Mouse (Mus musculus) limb, embryonic 10.5 days (tissue): ENCODE data around the gene Slc35b1. TPM values are rescaled to one million over a fixed set of nuclear protein-coding genes. Genes with fewer than 3 reads are reported as not detected.
"Not testable (repeated sequence)": the region's sequence is repeated elsewhere in the genome, so short reads cannot be mapped to it uniquely, and the experiment has no call there.

ENCODE experiments used
- DNase-seq: peaks from one replicate; pipeline ENCODE4 v3.0.0-alpha.2; 2017; ENCODE audit warnings: low spot score
- H3K27ac ChIP-seq: fragments of 300-500 bp; sonication (generic); 2 replicates; pipeline ENCODE4 v1.5.1; 2016; ENCODE audit warnings: mild to moderate bottlenecking
- H3K27me3 ChIP-seq: fragments of 300-500 bp; sonication (generic); 2 replicates; pipeline ENCODE4 v1.6.1; 2016; ENCODE audit warnings: low read depth, mild to moderate bottlenecking; ENCODE audit not compliant: poor library complexity, severe bottlenecking
- H3K36me3 ChIP-seq: fragments of 300-500 bp; sonication (generic); 2 replicates; pipeline ENCODE4 v1.6.1; 2016; ENCODE audit warnings: mild to moderate bottlenecking, moderate library complexity
- H3K4me1 ChIP-seq: fragments of 300-500 bp; sonication (generic); 2 replicates; pipeline ENCODE4 v1.6.1; 2016
- H3K4me3 ChIP-seq: fragments of 300-500 bp; sonication (generic); 2 replicates; pipeline ENCODE4 v1.5.1; 2016; ENCODE audit warnings: mild to moderate bottlenecking, moderate library complexity
- H3K9me3 ChIP-seq: fragments of 300-500 bp; sonication (generic); replicated peaks from 2 replicates; pipeline ENCODE4 v1.6.1; 2016; ENCODE audit warnings: mild to moderate bottlenecking
- WGBS: fragments of 180-500 bp; shearing (Covaris S2); methylation state at CpG from one replicate; pipeline ENCODE4 v1.1.7; 2016; 5-methylcytosine and 5-hydroxymethylcytosine counted together
- polyA plus RNA-seq: library from polyadenylated mRNA; unstranded; fragments of >200 nt; fragmentation: Nextera tagmentation; extraction: Ambion mirVana; gene quantifications from 2 replicates; pipeline ENCODE4 v1.2.1, GENCODE M21; 2016

Gene Slc35b1
- polyA plus RNA-seq, 1 experiment from 2014 or later: 132 TPM

- Histone ChIP-seq H3K27ac (no peak overlapping the region), H3K27me3 (no peaks in the 10 kb centered on the region), H3K9me3 (no peaks in the 10 kb centered on the region), H3K4me1 (peaks cover 21% of the 10 kb centered on the region), H3K36me3 (no peaks in the 10 kb centered on the region), H3K4me3 (no peak overlapping the region)
- 35% methylated on average over 8 of the region's 8 CpGs for WGBS
- peak; percentile 29 for DNase-seq
Observed at GRCm38 (mm10) chr11:95402658-95403101, 18.2 kb downstream of the Slc35b1 start.

GRCm38 (mm10) chr11:95403382-95404340, 19.2 kb downstream of the Slc35b1 start:
- no peaks in the 10 kb centered on the region for H3K9me3 ChIP-seq
- 72% methylated on average over 16 of the region's 16 CpGs for WGBS
- no peaks in the 10 kb centered on the region for H3K36me3 ChIP-seq
- no peak for DNase-seq
- no peak overlapping the region for H3K4me3 ChIP-seq
- H3K4me1 ChIP-seq: peaks cover 21% of the 10 kb centered on the region
- peak overlapping the region; percentile 58; the same call in 1 of the 2 replicates for H3K27ac ChIP-seq
- H3K27me3 ChIP-seq: no peaks in the 10 kb centered on the region

- Histone ChIP-seq H3K27me3 (no peaks in the 10 kb centered on the region), H3K36me3 (no peaks in the 10 kb centered on the region), H3K9me3 (no peaks in the 10 kb centered on the region), H3K4me3 (no peak overlapping the region), H3K27ac (no peak overlapping the region), H3K4me1 (peaks cover 21% of the 10 kb centered on the region)
- 86% methylated on average over 4 of the region's 4 CpGs for WGBS
- DNase-seq: no peak
Observed at GRCm38 (mm10) chr11:95405771-95406170, 21.3 kb downstream of the Slc35b1 start.

GRCm38 (mm10) chr11:95406398-95406797, 21.9 kb downstream of the Slc35b1 start:
- H3K9me3 ChIP-seq, H3K27ac ChIP-seq, DNase-seq, H3K27me3 ChIP-seq, H3K4me3 ChIP-seq, H3K36me3 ChIP-seq: not testable (repeated sequence)
- WGBS: 94% methylated on average over 5 of the region's 5 CpGs
- H3K4me1 ChIP-seq: peaks cover 21% of the 10 kb centered on the region

GRCm38 (mm10) chr11:95409450-95410112, 25.1 kb downstream of the Slc35b1 start:
- H3K27me3 ChIP-seq: no peaks in the 10 kb centered on the region
- H3K36me3 ChIP-seq: no peaks in the 10 kb centered on the region
- H3K4me3 ChIP-seq: no peak overlapping the region
- peaks cover 4% of the 10 kb centered on the region; the same call in 1 of the 2 replicates for H3K4me1 ChIP-seq
- 90% methylated on average over 10 of the region's 10 CpGs for WGBS
- no peak overlapping the region for H3K27ac ChIP-seq
- no peaks in the 10 kb centered on the region for H3K9me3 ChIP-seq
- no peak for DNase-seq

GRCm38 (mm10) chr11:95411453-95412013, 27.0 kb downstream of the Slc35b1 start:
- Histone ChIP-seq H3K9me3 (no peaks in the 10 kb centered on the region), H3K27ac (no peak overlapping the region), H3K4me3 (no peak overlapping the region), H3K36me3 (no peaks in the 10 kb centered on the region), H3K27me3 (no peaks in the 10 kb centered on the region), H3K4me1 (peaks cover 18% of the 10 kb centered on the region)
- no peak for DNase-seq
- WGBS: 78% methylated on average over 6 of the region's 6 CpGs

- no peaks in the 10 kb centered on the region for H3K36me3 ChIP-seq
- WGBS: 88% methylated on average over 3 of the region's 3 CpGs
- no peak overlapping the region for H3K4me3 ChIP-seq
- H3K27me3 ChIP-seq: no peaks in the 10 kb centered on the region
- DNase-seq: no peak
- H3K4me1 ChIP-seq: peaks cover 22% of the 10 kb centered on the region
- no peaks in the 10 kb centered on the region for H3K9me3 ChIP-seq
- no peak overlapping the region for H3K27ac ChIP-seq
Observed at GRCm38 (mm10) chr11:95412615-95413014, 28.1 kb downstream of the Slc35b1 start.

GRCm38 (mm10) chr11:95413641-95414535, 29.4 kb downstream of the Slc35b1 start, which contains the start of gene Spop:
Gene Spop, plus strand, starts transcription at chr11:95414080.
- DNase-seq: peak; percentile 91
- H3K27ac ChIP-seq: peak within 1 kb of the TSS; percentile 86
- H3K4me3 ChIP-seq: peak within 1 kb of the TSS; percentile 73
- H3K36me3 ChIP-seq: peaks cover 8% of the 10 kb centered on the region
- 3% methylated on average over 52 of the region's 58 CpGs for WGBS
- H3K27me3 ChIP-seq: no peaks in the 10 kb centered on the region
- H3K4me1 ChIP-seq: peaks cover 22% of the 10 kb centered on the region
- no peaks in the 10 kb centered on the region for H3K9me3 ChIP-seq

GRCm38 (mm10) chr11:95414536-95415161, 30.2 kb downstream of the Slc35b1 start:
- Histone ChIP-seq H3K4me1 (peaks cover 22% of the 10 kb centered on the region), H3K4me3 (peak overlapping the region; percentile 73), H3K27ac (peak overlapping the region; percentile 86), H3K9me3 (no peaks in the 10 kb centered on the region), H3K36me3 (peaks cover 14% of the 10 kb centered on the region), H3K27me3 (no peaks in the 10 kb centered on the region)
- peak; percentile 99 for DNase-seq
- under 1% methylated on average over 28 of the region's 28 CpGs for WGBS

GRCm38 (mm10) chr11:95415931-95416330, 31.4 kb downstream of the Slc35b1 start:
- Histone ChIP-seq H3K36me3 (peaks cover 16% of the 10 kb centered on the region), H3K27me3 (no peaks in the 10 kb centered on the region), H3K4me3 (peak overlapping the region; percentile 73), H3K27ac (peak overlapping the region; percentile 46; the same call in 1 of the 2 replicates), H3K4me1 (peaks cover 22% of the 10 kb centered on the region), H3K9me3 (no peaks in the 10 kb centered on the region)
- DNase-seq: no peak

GRCm38 (mm10) chr11:95417341-95417740, 32.8 kb downstream of the Slc35b1 start:
- no peak overlapping the region for H3K27ac ChIP-seq
- peaks cover 20% of the 10 kb centered on the region for H3K36me3 ChIP-seq
- no peak for DNase-seq
- no peaks in the 10 kb centered on the region for H3K27me3 ChIP-seq
- 92% methylated on average over 5 of the region's 5 CpGs for WGBS
- H3K9me3 ChIP-seq: no peaks in the 10 kb centered on the region
- H3K4me1 ChIP-seq: peaks cover 17% of the 10 kb centered on the region
- H3K4me3 ChIP-seq: no peak overlapping the region
